Mouse (Mus musculus) midbrain, embryonic 10.5 days (tissue): ENCODE measurements around the gene Eif4ebp2. TPM values are rescaled to one million over a fixed set of nuclear protein-coding genes. Genes with fewer than 3 reads are reported as not detected.

Source experiments
- DNase-seq: peaks from one replicate; pipeline ENCODE4 v3.0.0-alpha.2; 2017; ENCODE audit warnings: low spot score
- H3K27ac ChIP-seq: fragments of 300-500 bp; sonication (generic); replicated peaks from 2 replicates; pipeline ENCODE4 v1.5.1; 2016; ENCODE audit warnings: mild to moderate bottlenecking
- H3K27me3 ChIP-seq: fragments of 300-500 bp; sonication (generic); 2 replicates; pipeline ENCODE4 v1.6.1; 2016; ENCODE audit warnings: low read depth, mild to moderate bottlenecking; ENCODE audit not compliant: poor library complexity, severe bottlenecking
- H3K36me3 ChIP-seq: fragments of 300-500 bp; sonication (generic); 2 replicates; pipeline ENCODE4 v1.6.1; 2016; ENCODE audit warnings: mild to moderate bottlenecking, moderate library complexity
- H3K4me1 ChIP-seq: fragments of 300-500 bp; sonication (generic); 2 replicates; pipeline ENCODE4 v1.6.1; 2016
- H3K4me3 ChIP-seq: fragments of 300-500 bp; sonication (generic); 2 replicates; pipeline ENCODE4 v1.5.1; 2016; ENCODE audit warnings: mild to moderate bottlenecking, moderate library complexity
- H3K9me3 ChIP-seq: fragments of 300-500 bp; sonication (generic); replicated peaks from 2 replicates; pipeline ENCODE4 v1.6.1; 2016; ENCODE audit warnings: mild to moderate bottlenecking
- WGBS: fragments of 180-500 bp; shearing (Covaris S2); methylation state at CpG from one replicate; pipeline ENCODE4 v1.1.7; 2016; 5-methylcytosine and 5-hydroxymethylcytosine counted together
- polyA plus RNA-seq: library from polyadenylated mRNA; unstranded; fragments of >200 nt; fragmentation: Nextera tagmentation; extraction: Ambion mirVana; gene quantifications from 2 replicates; pipeline ENCODE4 v1.2.1, GENCODE M21; 2016

The Eif4ebp2 gene
- polyA plus RNA-seq: 85.4 and 89.4 TPM in 2 replicates

DNA sequence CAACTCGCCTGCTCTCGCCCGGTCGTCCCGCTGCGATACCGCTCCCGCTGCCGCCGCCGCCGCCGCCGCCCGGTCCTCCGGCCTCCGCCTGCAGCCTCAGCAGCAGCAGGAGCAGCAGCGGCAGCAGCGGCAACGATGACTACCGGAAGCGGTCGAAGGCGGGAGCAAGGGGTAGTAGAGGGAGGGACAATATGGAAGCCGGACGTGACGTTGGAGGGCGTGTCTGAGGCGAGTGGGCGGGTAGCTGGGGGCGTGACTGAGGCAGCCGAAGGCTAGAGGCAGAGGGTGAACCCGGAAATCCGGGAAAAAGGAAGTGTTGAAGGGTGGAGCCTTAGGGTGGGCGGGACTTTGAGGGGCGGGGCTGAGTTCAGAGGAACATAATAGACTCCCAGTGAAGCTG lies at the start of gene Eif4ebp2:
TSS of gene Eif4ebp2 (minus strand) at position 17 of the 400 bp plus-strand sequence.
- under 1% methylated on average over 31 of the region's 36 CpGs for WGBS
- DNase-seq: peak; percentile 100
- peaks cover 32% of the 10 kb centered on the region for H3K36me3 ChIP-seq
- H3K27ac ChIP-seq: peak within 1 kb of the TSS; percentile 93
- no peaks in the 10 kb centered on the region for H3K27me3 ChIP-seq
- H3K9me3 ChIP-seq: no peaks in the 10 kb centered on the region
- peak within 1 kb of the TSS; percentile 100 for H3K4me3 ChIP-seq
- peaks cover 31% of the 10 kb centered on the region for H3K4me1 ChIP-seq

DNA sequence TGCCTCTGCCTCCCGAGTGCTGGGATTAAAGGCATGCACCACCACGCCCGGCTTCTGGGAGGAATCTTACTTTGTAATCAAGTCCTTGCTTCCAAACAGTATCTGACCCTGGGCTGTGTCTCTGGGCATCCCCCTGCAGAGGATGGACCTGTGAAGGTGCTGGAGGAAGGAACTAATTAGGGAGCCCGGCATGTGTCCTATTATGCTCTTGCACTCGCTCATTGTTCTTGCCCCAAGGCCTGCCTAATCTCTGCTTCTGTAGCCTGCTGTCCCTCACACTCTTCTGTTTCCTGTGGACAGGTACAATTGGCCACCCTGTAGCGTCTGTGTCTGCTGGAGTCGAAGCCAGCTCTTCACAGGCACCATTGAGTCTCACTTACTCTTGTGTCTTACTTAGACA lies 48.3 kb upstream of the Eif4ebp2 start:
- Histone ChIP-seq H3K27me3 (no peaks in the 10 kb centered on the region), H3K27ac (no peak overlapping the region), H3K4me1 (peaks cover 12% of the 10 kb centered on the region), H3K9me3 (0 out of 2 replicates have a peak, but pooled peaks cover 4% of the 10 kb centered on the region), H3K36me3 (no peaks in the 10 kb centered on the region), H3K4me3 (no peak overlapping the region)
- DNase-seq: no peak
- 55% methylated on average over 7 of the region's 7 CpGs for WGBS

GRCm38 (mm10) chr10:61499505-61500466 lies 47.3 kb upstream of the Eif4ebp2 start:
- 90% methylated on average over 20 of the region's 20 CpGs for WGBS
- H3K27me3 ChIP-seq: no peaks in the 10 kb centered on the region
- no peak overlapping the region for H3K4me3 ChIP-seq
- DNase-seq: no peak
- H3K9me3 ChIP-seq: 0 out of 2 replicates have a peak, but pooled peaks cover 4% of the 10 kb centered on the region
- no peak overlapping the region for H3K27ac ChIP-seq
- peaks cover 19% of the 10 kb centered on the region for H3K4me1 ChIP-seq
- H3K36me3 ChIP-seq: no peaks in the 10 kb centered on the region

DNA sequence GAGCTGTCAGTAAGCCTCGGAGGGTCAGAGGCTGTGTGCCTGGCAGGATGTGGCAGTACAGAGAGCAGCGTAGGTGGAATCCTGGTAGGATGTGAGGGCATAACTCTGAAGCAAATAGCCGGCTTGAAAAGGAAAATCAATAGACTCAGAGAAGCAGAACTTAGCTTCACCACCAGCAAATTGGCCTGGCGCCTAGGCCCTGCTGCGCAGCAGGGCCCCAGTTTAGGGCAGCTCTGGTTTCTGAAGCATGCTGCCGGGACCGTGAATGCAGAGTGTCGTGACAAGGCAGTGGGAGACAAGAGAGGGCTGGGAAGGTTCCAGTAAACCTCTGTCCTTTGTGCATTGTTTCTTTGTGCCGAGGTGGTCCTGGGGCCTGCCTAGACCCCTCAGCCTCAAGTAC lies 43.8 kb upstream of the Eif4ebp2 start:
- WGBS: 63% methylated on average over 9 of the region's 9 CpGs

DNA sequence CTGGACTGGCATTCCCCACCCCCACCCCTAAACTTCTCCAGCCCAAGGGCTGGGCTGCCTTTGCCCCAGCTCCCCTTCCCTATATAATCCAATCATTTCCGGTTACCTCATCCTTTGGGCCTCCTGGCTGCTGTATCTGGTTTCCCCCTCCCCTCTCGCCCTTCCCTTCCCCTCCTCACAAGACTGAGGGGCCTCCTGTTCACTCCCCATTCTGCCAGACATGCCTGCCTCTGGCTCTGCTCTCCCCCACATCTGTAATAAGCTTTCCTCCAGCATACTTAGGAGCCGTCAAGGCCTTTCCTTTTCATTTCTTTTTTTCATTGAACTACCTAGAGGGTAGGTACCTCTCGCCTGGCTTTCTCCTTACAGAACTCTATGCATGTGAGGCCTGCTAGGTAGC lies 43.0 kb upstream of the Eif4ebp2 start:
- Histone ChIP-seq H3K4me1 (peaks cover 28% of the 10 kb centered on the region), H3K9me3 (no peaks in the 10 kb centered on the region), H3K36me3 (no peaks in the 10 kb centered on the region), H3K27me3 (no peaks in the 10 kb centered on the region), H3K27ac (peak overlapping the region; percentile 67), H3K4me3 (no peak overlapping the region)
- DNase-seq: no peak
- 56% methylated on average over 4 of the region's 4 CpGs for WGBS

More for the DNA sequence above, 43.8 kb upstream of the Eif4ebp2 start:
- Histone ChIP-seq H3K27me3 (no peaks in the 10 kb centered on the region), H3K4me3 (no peak overlapping the region), H3K4me1 (peaks cover 28% of the 10 kb centered on the region), H3K36me3 (no peaks in the 10 kb centered on the region), H3K27ac (peak overlapping the region; percentile 67), H3K9me3 (no peaks in the 10 kb centered on the region)
- DNase-seq: no peak

DNA sequence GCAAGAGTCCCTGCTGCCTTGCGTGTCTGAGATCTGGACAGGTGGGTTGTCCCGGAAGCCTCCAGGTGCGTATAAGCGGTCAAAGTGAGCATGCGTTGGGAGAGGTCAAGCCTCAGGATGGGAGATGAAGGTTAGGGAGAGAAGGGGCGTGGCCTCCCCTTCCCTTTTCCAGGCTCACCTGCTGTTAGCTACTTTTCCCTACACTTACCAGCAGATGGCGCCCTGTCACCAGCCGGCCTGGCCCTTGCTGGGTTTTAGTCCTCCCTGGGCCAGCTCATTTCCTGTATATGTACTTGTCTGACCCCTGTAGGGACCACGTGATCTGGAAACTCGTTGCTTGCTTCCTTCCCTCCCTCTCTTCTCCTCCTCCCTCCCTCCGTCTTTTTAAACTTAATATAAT lies 39.6 kb upstream of the Eif4ebp2 start:
- no peaks in the 10 kb centered on the region for H3K36me3 ChIP-seq
- 8% methylated on average over 11 of the region's 11 CpGs for WGBS
- peaks cover 28% of the 10 kb centered on the region for H3K4me1 ChIP-seq
- no peaks in the 10 kb centered on the region for H3K27me3 ChIP-seq
- H3K4me3 ChIP-seq: no peak overlapping the region
- no peak overlapping the region for H3K27ac ChIP-seq
- DNase-seq: peak; percentile 83
- no peaks in the 10 kb centered on the region for H3K9me3 ChIP-seq

- Histone ChIP-seq H3K27me3 (no peaks in the 10 kb centered on the region), H3K36me3 (no peaks in the 10 kb centered on the region), H3K9me3 (no peaks in the 10 kb centered on the region), H3K27ac (no peak overlapping the region), H3K4me1 (peaks cover 27% of the 10 kb centered on the region), H3K4me3 (no peak overlapping the region)
- DNase-seq: no peak
- WGBS: 54% methylated on average over 8 of the region's 8 CpGs
These were observed 39.1 kb upstream of the Eif4ebp2 start for GRCm38 (mm10) chr10:61491573-61491972.

- no peaks in the 10 kb centered on the region for H3K36me3 ChIP-seq
- WGBS: 83% methylated on average over 6 of the region's 6 CpGs
These were observed 36.2 kb upstream of the Eif4ebp2 start for GRCm38 (mm10) chr10:61488522-61489110.

DNA sequence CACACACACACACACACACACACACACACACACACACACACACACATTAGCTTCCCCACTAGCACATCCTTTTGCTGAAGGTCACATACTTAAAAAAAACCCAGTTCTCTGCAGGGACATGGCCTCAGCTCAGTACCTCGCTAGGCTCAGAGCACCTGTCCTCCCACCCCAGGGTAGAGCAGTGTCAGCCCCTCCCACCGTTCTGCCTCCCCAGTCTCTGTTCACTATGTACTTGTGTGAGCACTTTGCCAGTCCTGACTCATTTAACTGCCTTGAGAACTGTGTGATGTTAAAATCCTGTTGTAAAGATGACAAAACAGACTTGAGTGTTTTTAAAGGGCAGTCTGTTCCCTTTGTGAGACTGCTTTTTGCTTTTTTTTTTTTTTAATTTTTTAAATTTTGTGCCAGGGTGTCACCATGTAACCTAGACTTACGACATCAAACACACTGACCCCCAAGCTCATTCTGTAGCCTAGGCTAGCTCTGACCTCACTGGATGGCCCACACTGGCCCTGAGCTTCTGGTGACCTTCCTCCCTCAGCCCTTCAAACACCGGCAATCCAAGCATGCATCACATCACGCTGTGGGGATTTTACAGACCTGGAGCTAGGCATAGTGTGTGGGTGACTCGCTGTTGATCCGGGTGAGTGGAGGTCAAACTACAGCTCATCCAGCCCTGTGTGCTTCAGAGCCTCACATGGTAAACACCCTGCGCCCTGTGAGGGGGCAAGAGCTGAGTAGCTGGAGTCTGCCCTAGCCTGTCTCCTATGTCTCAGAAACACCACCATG lies 34.3 kb upstream of the Eif4ebp2 start:
- no peaks in the 10 kb centered on the region for H3K4me1 ChIP-seq
- no peaks in the 10 kb centered on the region for H3K9me3 ChIP-seq
- H3K27ac ChIP-seq: no peak overlapping the region
- no peaks in the 10 kb centered on the region for H3K27me3 ChIP-seq
- H3K36me3 ChIP-seq: no peaks in the 10 kb centered on the region
- DNase-seq: no peak
- H3K4me3 ChIP-seq: no peak overlapping the region
- 84% methylated on average over 8 of the region's 8 CpGs for WGBS

More at GRCm38 (mm10) chr10:61488522-61489110, 36.2 kb upstream of the Eif4ebp2 start:
- Histone ChIP-seq H3K9me3 (no peaks in the 10 kb centered on the region), H3K4me1 (no peaks in the 10 kb centered on the region), H3K4me3 (no peak overlapping the region), H3K27ac (no peak overlapping the region), H3K27me3 (no peaks in the 10 kb centered on the region)
- DNase-seq: no peak

DNA sequence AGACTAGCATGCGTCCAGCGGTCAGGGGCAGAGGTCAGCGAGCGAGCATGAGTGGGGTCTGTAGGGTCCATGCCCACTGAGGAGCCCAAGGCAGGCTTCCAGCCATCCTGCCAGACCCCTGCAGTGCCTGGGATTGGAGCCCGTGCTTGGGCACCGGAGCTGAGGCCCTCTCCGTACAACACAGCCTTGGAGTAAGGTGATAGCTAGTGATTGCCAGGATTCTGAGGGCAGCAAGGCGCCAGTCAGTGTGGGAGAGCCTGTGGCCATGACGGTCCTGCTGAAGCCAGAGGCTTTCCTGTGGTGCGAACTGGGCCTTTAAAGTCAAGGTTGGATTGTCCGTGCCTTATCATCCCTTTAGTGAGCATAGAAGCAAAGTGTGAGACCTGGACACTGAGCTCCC lies 32.3 kb upstream of the Eif4ebp2 start:
- DNase-seq: no peak
- Histone ChIP-seq H3K4me3 (no peak overlapping the region), H3K9me3 (no peaks in the 10 kb centered on the region), H3K27me3 (no peaks in the 10 kb centered on the region), H3K27ac (no peak overlapping the region), H3K4me1 (no peaks in the 10 kb centered on the region), H3K36me3 (no peaks in the 10 kb centered on the region)
- 84% methylated on average over 11 of the region's 11 CpGs for WGBS

DNA sequence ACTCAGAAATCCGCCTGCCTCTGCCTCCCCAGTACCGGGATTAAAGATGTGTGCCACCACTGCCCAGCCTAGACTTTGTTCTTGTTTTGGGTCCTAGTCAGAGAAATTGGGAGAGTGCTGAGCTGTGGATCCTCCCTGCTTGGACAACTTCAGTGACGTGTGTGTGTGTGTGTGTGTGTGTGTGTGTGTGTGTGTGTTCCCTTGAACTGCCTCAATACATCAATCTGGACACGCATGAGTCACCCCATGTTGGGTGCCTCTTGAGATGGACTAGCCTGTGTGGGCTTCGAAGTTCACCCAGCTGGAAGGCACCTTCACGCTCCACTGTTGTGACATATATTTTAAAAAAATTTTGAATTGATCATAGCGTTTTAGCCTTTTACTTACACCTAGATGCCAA lies 30.3 kb upstream of the Eif4ebp2 start:
- peaks cover 7% of the 10 kb centered on the region for H3K27me3 ChIP-seq
- no peak overlapping the region for H3K4me3 ChIP-seq
- 90% methylated on average over 7 of the region's 7 CpGs for WGBS
- no peaks in the 10 kb centered on the region for H3K36me3 ChIP-seq
- H3K9me3 ChIP-seq: no peaks in the 10 kb centered on the region
- H3K27ac ChIP-seq: no peak overlapping the region
- H3K4me1 ChIP-seq: 0 out of 2 replicates have a peak, but pooled peaks cover under 1% of the 10 kb centered on the region
- DNase-seq: no peak

- Histone ChIP-seq H3K27me3 (peaks cover 23% of the 10 kb centered on the region), H3K36me3 (no peaks in the 10 kb centered on the region), H3K9me3 (no peaks in the 10 kb centered on the region), H3K4me1 (peaks cover 20% of the 10 kb centered on the region), H3K4me3 (no peak overlapping the region), H3K27ac (no peak overlapping the region)
- 80% methylated on average over 1 of the region's 1 CpGs for WGBS
- DNase-seq: no peak
These were observed 28.0 kb upstream of the Eif4ebp2 start for GRCm38 (mm10) chr10:61480488-61480887.
